Mouse (Mus musculus) erythroblast, embryonic 14.5 days (primary cell): Measurements from ENCODE around the gene Tmem132d. TPM values are rescaled to one million over a fixed set of nuclear protein-coding genes. Genes with fewer than 3 reads are reported as not detected.
"Not testable (repeated sequence)": the region's sequence is repeated elsewhere in the genome, so short reads cannot be mapped to it uniquely, and the experiment has no call there.

ENCODE experiments used
- H3K27me3 ChIP-seq: 2 replicates; pipeline ENCODE4 v1.6.1; 2012; ENCODE audit warnings: inconsistent platforms; ENCODE audit not compliant: control insufficient read depth
- H3K36me3 ChIP-seq: 2 replicates; pipeline ENCODE4 v1.6.1; 2012; ENCODE audit warnings: mild to moderate bottlenecking, inconsistent platforms; ENCODE audit not compliant: control insufficient read depth
- H3K4me1 ChIP-seq: 2 replicates; pipeline ENCODE4 v1.6.1; 2012; ENCODE audit warnings: inconsistent platforms; ENCODE audit not compliant: control insufficient read depth
- H3K4me3 ChIP-seq: replicated peaks from 2 replicates; pipeline ENCODE3; 2012; ENCODE audit warnings: moderate library complexity, mild to moderate bottlenecking, inconsistent platforms
- H3K9me3 ChIP-seq: 2 replicates; pipeline ENCODE4 v1.6.1; 2012; ENCODE audit warnings: low read length, inconsistent platforms, mixed read lengths; ENCODE audit not compliant: control insufficient read depth
- GATA1 ChIP-seq: IDR thresholded peaks from 2 replicates; pipeline ENCODE4 v1.6.1; 2012; ENCODE audit warnings: low read length, inconsistent platforms, mixed read lengths
- TAL1 ChIP-seq: IDR thresholded peaks from 3 replicates; pipeline ENCODE4 v1.6.1; 2012; ENCODE audit warnings: low read length, inconsistent platforms, mixed read lengths
- polyA plus RNA-seq: library from polyadenylated mRNA; stranded (reverse); fragments of >175 nt; gene quantifications from 2 replicates; pipeline ENCODE4 v1.2.3, GENCODE M21; 2012

The Tmem132d gene
- polyA plus RNA-seq, 1 experiment, result not detected

GRCm38 (mm10) chr5:127756671-127757423 is 676.0 kb downstream of the Tmem132d start:
- no peak overlapping the region for H3K4me3 ChIP-seq
- no peaks in the 10 kb centered on the region for H3K27me3 ChIP-seq
- 0 out of 2 replicates have a peak, but pooled peaks have one; percentile 17 for TF ChIP-seq GATA1
- no peak for TF ChIP-seq TAL1
- peaks cover 53% of the 10 kb centered on the region for H3K9me3 ChIP-seq
- no peaks in the 10 kb centered on the region for H3K36me3 ChIP-seq
- peaks cover 13% of the 10 kb centered on the region for H3K4me1 ChIP-seq

GRCm38 (mm10) chr5:127756011-127756410 is 676.9 kb downstream of the Tmem132d start:
- TF ChIP-seq GATA1 (no peak), TAL1 (no peak)
- no peak overlapping the region for H3K4me3 ChIP-seq
- H3K4me1 ChIP-seq, result peaks cover 16% of the 10 kb centered on the region
- no peaks in the 10 kb centered on the region for H3K36me3 ChIP-seq
- no peaks in the 10 kb centered on the region for H3K27me3 ChIP-seq
- H3K9me3 ChIP-seq, result peaks cover 57% of the 10 kb centered on the region

- H3K9me3 ChIP-seq, result peaks cover 61% of the 10 kb centered on the region
- TF ChIP-seq GATA1, result no peak
- TF ChIP-seq TAL1, result no peak
- no peaks in the 10 kb centered on the region for H3K36me3 ChIP-seq
- H3K4me1 ChIP-seq, result peaks cover 16% of the 10 kb centered on the region
- H3K4me3 ChIP-seq, result no peak overlapping the region
- H3K27me3 ChIP-seq, result no peaks in the 10 kb centered on the region
These were observed 677.3 kb downstream of the Tmem132d start for GRCm38 (mm10) chr5:127755594-127755993.

GRCm38 (mm10) chr5:127751262-127751975 is 681.5 kb downstream of the Tmem132d start:
- Histone ChIP-seq H3K4me1 (peaks cover 11% of the 10 kb centered on the region), H3K9me3 (peaks cover 50% of the 10 kb centered on the region), H3K4me3 (no peak overlapping the region), H3K27me3 (no peaks in the 10 kb centered on the region), H3K36me3 (no peaks in the 10 kb centered on the region)
- no peak for TF ChIP-seq TAL1
- TF ChIP-seq GATA1, result no peak

- peaks cover 35% of the 10 kb centered on the region for H3K9me3 ChIP-seq
- not testable (repeated sequence) for H3K4me3 ChIP-seq, H3K4me1 ChIP-seq, H3K27me3 ChIP-seq, H3K36me3 ChIP-seq
These were observed 683.3 kb downstream of the Tmem132d start for GRCm38 (mm10) chr5:127749540-127749939.

- Histone ChIP-seq H3K4me1 (no peaks in the 10 kb centered on the region), H3K36me3 (no peaks in the 10 kb centered on the region), H3K27me3 (no peaks in the 10 kb centered on the region), H3K9me3 (peaks cover 6% of the 10 kb centered on the region), H3K4me3 (no peak overlapping the region)
- no peak for TF ChIP-seq TAL1
- no peak for TF ChIP-seq GATA1
These were observed 691.5 kb downstream of the Tmem132d start for GRCm38 (mm10) chr5:127741331-127741730.

Other genes with a start within 250 kb of the Tmem132d start
- not detected in 2 replicates for gene Fzd10, start 167.8 kb upstream of the Tmem132d start, polyA plus RNA-seq